Mouse (Mus musculus): ENCODE results near the gene Pfkfb2.
"Not testable (repeated sequence)": the region's sequence is repeated elsewhere in the genome, so short reads cannot be mapped to it uniquely, and the experiment has no call there.

Pfkfb2 gene

GRCm38 (mm10) chr1:130698601-130699000 is 30.5 kb downstream of the Pfkfb2 start:
- no peak for DNase-seq (ENCODE audit: low spot score in 2 of 2)

GRCm38 (mm10) chr1:130683905-130684304 is 45.1 kb downstream of the Pfkfb2 start:
- DNase-seq (ENCODE audit: low spot score in 2 of 2), result no peak

- DNase-seq (ENCODE audit: low spot score in 2 of 2), result no peak
These were observed 47.2 kb downstream of the Pfkfb2 start for GRCm38 (mm10) chr1:130681656-130682413.

DNA sequence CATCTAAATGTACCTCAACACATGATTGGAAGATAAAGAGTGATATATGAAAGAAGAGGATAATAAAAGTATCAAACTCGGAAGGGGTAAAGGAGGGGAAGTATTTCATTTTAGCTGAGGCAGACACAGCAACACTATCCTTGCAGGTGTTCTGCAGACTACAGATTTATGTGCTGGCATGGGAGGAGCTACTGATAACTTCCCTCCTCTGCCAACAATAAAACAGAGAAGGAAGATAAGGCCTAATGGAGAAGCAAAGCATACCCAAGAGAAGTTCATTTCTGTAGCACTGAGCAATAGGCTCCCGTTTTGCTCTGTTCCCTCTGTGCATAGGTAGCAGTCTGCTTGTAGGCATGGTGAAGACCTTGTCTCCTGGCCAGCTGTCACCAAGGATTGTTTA is 48.0 kb downstream of the Pfkfb2 start:
- no peak for DNase-seq (ENCODE audit: low spot score in 2 of 2)

GRCm38 (mm10) chr1:130678551-130678950 is 50.5 kb downstream of the Pfkfb2 start:
- no peak for DNase-seq (ENCODE audit: low spot score in 2 of 2)

GRCm38 (mm10) chr1:130663576-130663975 is 65.5 kb downstream of the Pfkfb2 start:
- DNase-seq (ENCODE audit: low spot score in 2 of 2), result not testable (repeated sequence)

DNA sequence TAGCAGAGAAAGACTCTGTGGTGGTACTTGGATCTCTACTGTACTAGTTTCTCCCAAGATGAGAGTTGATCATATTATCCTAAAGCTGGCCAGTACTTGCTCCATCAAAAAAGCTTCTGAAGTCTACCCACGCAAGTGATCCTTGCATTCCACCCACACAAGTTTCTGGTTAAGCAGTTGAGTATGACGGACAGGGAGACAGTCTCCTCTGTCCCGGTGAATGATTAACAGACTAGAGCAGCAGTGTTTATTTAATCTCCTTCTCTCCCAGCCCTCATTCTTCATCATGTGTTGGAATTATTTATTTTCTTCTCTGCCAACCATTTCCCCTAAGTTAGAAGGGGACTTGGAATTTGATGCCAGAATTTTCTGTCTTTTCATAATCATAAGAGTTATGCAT is 67.6 kb downstream of the Pfkfb2 start, which contains the start of gene C4bp:
C4bp (minus strand) TSS at position 179 of the 400 bp plus-strand sequence.
- no peak for DNase-seq (ENCODE audit: low spot score in 2 of 2)

DNA sequence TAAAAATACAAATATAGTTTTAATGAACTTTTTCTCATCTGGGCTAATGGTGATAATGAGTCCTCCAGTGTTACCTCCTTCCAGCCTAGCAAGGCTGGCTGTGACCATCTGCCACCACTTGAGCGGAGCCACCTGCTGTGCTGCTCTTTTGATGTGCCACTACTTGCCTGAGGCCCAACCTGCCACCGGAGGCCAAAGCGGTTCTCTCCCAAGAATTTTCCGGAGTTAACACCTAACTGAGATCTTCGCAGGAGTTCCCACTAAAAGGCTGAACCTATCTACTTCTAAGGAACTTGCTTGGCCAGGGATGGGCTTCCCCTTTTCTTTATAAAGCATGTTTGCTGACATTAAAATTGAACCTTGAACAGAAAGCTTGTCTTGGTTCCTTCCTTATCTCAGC is 69.4 kb downstream of the Pfkfb2 start:
- DNase-seq (ENCODE audit: low spot score in 2 of 2), result not testable (repeated sequence)

GRCm38 (mm10) chr1:130644103-130644502 is 85.0 kb downstream of the Pfkfb2 start:
- no peak for DNase-seq (ENCODE audit: low spot score in 2 of 2)

DNA sequence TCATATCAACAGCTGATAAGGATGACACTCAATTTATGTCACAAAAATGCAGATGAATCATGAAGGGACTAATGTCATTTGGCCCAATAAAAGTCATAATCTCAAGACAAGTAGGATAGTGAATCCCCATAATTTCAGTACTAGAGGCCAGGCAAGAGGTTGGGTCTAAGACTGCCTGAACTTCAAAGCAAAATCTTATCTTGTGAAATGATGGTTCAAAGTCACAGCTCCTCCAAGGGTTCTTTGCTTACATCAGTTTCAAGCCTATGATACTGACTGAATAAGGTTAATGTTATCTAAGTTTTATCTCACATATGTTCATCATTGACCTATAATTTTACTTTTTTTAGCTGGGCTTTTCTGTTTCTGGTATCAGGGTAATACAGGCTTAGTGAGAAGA is 88.1 kb downstream of the Pfkfb2 start:
- no peak for DNase-seq (ENCODE audit: low spot score in 2 of 2)
